Mouse (Mus musculus) granulocyte monocyte progenitor cell, adult 5-6 weeks (primary cell): ENCODE measurements around the gene Nt5dc3. TPM values are rescaled to one million over a fixed set of nuclear protein-coding genes. Genes with fewer than 3 reads are reported as not detected.

Source experiments
- ATAC-seq: replicated peaks from 2 replicates; pipeline ENCODE4 v1.8.0; 2016; ENCODE audit warnings: mild to moderate bottlenecking, moderate TSS enrichment, inconsistent platforms; ENCODE audit not compliant: poor library complexity, severe bottlenecking
- total RNA-seq, 2 experiments: library from RNA; stranded (forward) in 1 of 2; stranded (reverse) in 1 of 2; fragments of 200-712, 200-1000 nt in 1 of 2; fragments of >200 nt in 1 of 2; fragmentation: Nextera tagmentation in 1 of 2; gene quantifications; 2 replicates each; pipeline ENCODE4 v1.2.3; 2014 to 2017

The Nt5dc3 gene
- total RNA-seq, 2 experiments from 2014 or later = 2.7 to 3.6 TPM

DNA sequence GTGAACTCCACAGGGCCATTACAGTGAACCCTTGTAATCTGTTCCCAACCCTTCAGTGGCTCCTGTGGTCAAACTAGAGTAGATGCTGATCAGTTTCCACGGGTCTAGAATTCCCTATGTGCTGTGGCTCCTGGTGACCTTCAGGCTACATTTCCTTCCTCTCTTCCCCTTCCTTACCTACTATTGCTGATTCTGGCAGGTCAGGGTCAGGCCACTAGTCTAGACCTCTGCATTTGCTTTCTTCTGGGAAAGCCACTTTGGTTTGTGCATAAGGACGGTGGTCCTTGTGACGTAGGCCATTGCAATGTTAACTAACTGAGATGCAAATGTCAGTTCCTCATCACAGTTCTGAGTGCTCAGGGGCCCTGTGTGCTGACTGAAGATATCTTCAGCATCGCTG, 81.6 kb downstream of the Nt5dc3 start:
- no peak for ATAC-seq

DNA sequence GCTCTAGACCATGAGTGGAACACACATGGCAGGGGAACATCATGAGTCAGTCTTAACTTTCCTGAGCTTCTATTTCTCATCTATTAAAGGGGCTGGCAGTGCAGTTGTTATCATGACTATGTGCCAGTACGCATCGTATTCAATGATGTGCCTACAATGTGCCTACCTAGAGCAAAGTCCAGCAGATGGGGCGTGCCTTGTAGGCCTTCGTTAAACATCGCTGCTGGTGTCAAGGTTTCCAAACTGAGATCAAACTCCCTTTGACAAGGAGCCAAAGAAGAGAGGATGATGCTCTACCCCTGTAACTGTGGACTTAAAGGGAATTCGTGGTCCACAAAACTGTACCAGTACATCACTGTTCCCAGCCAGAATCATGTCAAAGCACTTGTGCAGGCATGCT, 83.7 kb downstream of the Nt5dc3 start:
- no peak for ATAC-seq

DNA sequence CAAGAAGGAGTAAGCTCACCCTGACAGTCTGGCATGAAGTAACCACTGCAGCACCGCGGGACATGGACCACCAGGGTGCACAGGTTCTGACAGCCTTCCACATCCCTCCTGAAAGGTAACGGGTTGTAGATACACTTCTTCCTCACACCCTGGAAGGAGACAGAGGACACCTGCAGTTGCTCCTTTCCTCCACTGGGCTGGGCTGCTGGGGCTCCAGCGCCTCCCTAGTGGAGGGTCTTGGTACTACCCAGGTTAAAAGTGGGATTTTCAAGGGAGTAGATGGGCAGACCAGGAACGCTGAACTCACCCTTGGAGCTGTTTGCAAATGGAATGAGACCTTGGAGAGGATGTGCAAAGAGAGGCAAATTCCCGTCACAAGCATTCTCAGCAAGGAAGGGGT, 84.6 kb downstream of the Nt5dc3 start:
- ATAC-seq = no peak; the same call in 1 of the 2 replicates

DNA sequence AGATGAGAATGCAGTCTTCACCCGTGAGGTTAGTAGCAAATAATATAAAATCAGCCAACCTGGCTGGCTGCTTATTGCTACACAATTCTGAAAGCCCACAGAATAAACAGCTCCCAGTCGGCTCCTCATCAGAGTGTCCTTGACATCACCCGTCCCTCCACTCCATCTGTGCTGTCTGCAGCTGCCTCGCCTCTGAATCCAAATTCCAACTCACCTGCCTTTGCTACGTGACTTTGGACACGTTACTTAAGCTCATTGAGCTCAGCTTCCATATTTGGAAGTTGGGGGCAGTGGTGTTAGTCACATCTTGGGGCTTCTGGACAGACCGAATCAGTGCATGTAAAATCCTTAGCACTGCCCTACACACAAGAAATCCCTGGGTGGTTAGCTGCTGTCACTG, 93.3 kb downstream of the Nt5dc3 start:
- no peak for ATAC-seq

DNA sequence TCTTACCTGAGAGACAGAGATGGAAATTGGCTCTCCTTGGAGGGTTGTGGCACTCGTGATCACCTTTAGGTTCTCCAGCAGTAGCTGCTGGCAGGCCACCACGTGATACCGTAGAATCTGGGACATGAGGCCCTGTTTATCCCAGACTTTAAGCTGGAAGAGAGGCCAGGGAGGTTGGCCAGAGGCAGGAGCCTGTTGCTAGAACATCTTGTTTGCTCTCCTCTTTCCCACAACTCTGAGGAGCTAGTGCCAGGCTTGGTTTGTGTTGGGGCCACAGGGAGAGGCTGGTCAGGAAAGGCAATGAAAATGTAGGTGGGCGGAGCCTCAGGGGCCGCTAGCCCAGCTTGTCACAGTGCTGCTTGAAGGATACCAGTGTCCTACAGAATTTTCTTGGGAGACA, 93.8 kb downstream of the Nt5dc3 start:
- no peak for ATAC-seq

DNA sequence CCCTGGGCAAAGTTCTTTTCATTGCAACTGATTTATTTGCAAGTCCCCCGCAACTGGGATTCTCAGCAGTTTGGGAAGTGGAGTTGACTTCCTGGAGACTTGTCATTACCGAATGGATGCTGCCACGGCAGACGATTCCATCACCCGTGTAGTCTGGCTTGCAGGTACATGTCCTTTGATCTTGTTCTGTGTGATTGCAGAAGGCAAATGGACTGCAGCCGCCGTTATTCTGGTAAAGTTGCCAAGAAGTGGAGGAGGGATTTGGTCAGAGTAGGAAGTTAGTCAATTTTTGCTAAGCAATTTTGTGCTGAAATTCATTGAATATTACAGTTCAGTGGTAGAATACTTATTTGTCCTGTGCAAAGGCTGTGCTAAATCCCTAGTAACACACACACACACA, 99.9 kb downstream of the Nt5dc3 start:
- ATAC-seq = no peak

DNA sequence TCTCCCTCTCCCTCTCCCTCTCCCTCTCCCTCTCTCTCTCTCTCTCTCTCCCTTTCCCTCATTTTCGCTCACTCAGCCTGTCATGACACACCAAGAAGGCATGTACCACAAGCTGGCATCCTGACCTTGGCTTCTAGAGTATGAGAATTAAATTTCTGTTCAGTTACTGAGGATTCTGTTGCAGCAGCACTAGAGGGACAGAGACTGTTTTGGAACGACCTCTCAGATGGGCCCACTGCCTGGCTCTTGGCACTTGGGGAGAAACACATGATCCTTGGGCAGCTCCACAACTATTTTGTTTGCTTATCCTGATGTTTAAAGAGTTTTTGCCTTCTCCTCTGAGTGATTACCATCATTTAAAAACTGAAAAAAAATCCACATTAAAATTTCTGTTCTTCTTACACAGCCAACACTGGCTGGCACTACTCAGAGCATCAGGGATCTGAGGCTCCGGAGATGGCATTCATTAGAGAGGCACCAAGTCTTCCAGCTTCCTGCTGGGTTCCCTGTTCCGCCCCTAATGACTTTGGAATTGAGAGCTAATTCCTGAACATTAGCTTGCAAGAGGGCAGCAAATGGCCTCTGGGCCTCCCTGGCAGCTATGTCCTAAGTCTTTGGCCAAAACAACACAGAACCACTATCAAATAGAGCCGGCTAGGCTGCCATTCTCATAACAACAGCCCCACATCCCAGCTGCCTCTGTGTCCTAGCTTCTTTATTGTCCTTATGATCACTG, 101.4 kb downstream of the Nt5dc3 start:
- no peak for ATAC-seq

DNA sequence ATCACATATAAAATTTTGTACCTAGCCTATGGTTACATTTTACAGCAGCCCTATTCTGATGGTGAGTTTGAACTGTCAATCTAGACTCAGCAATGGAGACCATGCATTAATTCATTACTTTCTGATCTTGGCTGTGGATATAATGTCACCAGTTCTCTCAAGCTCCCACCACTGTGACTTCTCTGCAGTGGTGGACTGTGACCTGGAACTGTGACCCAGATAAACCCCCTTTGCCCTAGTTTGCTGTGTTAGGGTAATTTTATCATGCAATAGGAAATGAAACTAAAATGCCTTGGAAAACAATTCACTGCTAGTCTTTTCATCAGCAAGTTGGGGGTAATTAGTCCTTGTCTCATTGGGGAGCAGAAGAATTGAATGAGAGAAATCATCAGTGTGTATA, 102.6 kb downstream of the Nt5dc3 start:
- no peak for ATAC-seq

DNA sequence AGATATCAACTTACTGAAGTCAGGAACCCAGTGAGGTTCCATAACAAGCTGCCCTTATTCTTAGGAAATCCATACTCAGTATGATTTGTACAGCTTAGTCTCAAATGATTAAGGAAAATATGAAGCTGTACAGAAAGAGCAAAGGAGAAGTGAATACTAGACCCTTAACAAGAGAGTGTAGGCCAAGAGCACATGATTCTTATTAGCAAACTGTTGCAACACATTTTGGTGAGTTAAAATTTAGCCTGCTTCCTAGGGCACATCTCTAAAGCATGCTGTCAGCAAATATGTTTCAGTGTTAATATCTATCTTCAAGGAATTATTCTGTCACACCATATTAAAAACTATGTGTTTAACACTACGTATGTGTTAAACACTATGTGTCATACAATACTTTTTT, 107.6 kb downstream of the Nt5dc3 start:
- ATAC-seq = peak; percentile 74

Other genes with a start within 250 kb of the Nt5dc3 start
- 647 and 690 TPM in 2 replicates for gene Hsp90b1, start 73.5 kb upstream of the Nt5dc3 start, total RNA-seq (2014; fragmentation: Nextera tagmentation)
- gene Hsp90b1, start 73.5 kb upstream of the Nt5dc3 start, total RNA-seq (2017) = 1,472 and 1,643 TPM in 2 replicates
- 0.58 and 7.0 TPM in 2 replicates for gene Ttc41, start 73.2 kb upstream of the Nt5dc3 start, total RNA-seq (2014; fragmentation: Nextera tagmentation)
- 2.0 and 2.2 TPM in 2 replicates for gene Ttc41, start 73.2 kb upstream of the Nt5dc3 start, total RNA-seq (2017)
- not detected in 2 replicates for gene Gm49358, start 15.0 kb upstream of the Nt5dc3 start, total RNA-seq (2014; fragmentation: Nextera tagmentation)
- not detected in 2 replicates for gene Gm49358, start 15.0 kb upstream of the Nt5dc3 start, total RNA-seq (2017)
- gene Stab2, start 229.0 kb downstream of the Nt5dc3 start, total RNA-seq (2014; fragmentation: Nextera tagmentation) = not detected in 2 replicates
- gene Stab2, start 229.0 kb downstream of the Nt5dc3 start, total RNA-seq (2017) = not detected in 2 replicates